Mouse (Mus musculus) Muller cell, postnatal 12 days (primary cell): ENCODE results near the gene Ccp110.

Source experiments
- DNase-seq: peaks from one replicate; pipeline ENCODE4 v3.0.0-alpha.2; 2015; ENCODE audit errors: inconsistent ontology term

Gene Ccp110

DNA sequence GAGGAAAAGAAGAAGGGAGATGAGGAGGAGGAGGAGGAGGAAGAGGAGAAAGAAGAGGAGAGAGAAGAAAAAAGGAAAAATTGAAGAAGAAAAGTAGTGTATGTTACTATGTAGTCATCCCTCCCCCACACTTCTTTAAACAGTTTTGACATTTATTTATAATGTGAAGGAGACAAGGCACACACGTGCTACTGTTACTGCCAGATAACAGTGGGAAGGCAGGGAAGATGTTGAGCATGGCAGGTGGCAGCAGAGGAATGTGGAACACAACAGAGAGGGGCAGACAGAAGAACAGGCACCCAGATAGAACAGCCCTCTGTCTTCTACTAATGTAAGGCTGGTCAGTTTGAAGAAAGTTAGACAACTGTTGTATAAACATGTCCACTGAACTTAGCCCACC is 57.3 kb downstream of the Ccp110 start:
- no peak for DNase-seq

DNA sequence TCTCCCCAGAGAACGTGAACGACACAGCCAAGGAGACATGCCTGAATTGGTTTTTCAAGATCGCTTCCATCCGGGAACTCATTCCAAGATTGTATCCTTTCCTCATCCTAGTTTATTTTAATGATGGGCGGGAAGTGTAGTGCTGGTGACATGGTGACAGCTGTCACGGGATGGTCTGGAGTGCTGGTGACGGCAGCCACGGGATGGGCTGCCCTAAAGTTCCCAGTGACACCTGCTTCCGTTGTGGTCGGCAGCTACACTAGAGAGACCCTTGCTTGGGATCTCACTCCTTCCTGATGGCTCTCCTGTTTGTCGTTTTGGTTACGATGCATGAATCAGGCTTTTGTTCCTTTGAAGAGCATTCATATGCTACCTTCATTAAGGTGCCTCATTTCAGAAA is 60.7 kb downstream of the Ccp110 start:
- no peak for DNase-seq

DNA sequence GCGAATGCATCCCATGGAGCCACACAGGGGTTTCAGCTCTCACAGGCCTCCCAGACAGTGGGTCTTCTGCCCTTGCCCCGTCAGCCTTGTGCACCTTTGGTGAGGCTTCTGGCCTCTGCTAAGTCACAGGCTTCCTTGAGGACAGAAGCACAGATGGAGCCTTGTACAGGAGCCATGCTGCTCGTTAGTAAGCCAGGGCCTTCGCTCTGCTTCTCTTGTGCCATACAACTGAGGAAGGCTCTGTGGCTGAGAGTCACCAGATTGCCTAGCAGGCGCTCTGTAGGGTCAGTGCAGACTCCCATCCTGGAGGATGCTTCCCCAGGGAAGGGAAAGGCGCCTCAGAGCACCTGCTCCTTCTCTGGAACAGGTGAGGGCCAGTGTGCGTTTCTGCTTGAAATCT is 63.6 kb downstream of the Ccp110 start:
- no peak for DNase-seq

DNA sequence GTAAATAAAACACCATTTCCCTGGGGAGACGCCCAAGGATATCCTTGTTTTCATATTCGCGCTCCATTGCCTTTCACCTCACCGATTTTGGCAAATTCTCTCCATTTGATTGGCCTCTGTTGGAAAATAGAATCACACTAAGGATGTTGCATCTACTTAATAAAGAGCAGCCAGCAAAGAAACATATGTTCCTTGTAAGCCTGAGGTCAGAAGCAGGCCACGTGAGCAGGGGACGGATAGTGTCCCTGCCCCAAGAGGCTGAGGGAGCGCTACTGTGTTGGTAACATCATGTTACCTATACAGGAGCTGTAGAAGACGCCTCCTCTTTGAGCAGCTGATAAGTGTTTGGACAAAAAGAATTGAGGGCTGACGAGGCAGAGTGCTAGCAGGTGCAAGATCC is 64.1 kb downstream of the Ccp110 start:
- DNase-seq: no peak

DNA sequence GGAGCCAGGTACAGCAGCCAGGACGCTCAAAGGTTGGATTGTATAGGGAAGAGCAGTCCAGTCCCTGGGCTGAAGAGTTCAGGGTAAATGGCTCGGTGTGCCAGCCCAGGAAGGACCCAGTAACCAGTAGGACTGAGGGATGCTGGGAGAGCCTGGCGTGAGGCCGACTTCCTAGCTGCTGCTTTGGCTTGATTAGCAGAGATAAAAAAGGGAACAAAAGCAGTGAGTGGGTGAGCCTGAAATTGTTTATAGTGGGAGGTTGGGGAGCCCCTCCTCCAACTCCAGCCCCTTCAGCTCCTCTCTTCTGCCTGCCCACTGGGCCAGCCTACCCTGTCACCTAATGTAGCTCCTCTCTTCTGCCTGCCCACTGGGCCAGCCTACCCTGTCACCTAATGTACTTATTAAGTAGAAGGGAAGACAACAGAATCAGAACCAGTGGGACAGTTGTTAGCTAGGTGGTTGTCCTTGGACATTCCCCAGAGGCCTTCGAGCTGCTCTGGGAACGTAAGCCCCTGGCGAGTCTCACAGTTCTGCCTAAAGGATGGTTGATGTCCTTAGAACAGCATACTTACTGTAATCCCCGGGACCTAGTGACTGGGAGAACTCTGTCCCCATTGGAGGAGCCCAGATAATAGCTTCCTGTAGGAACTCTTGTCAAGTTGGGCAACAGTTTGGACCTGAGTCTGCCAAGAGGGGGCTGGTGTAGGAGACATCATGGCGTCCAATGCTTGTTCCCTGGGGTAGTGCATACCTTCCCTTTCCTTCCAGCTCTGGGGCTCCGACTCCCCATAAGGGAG is 65.4 kb downstream of the Ccp110 start:
- DNase-seq: no peak

DNA sequence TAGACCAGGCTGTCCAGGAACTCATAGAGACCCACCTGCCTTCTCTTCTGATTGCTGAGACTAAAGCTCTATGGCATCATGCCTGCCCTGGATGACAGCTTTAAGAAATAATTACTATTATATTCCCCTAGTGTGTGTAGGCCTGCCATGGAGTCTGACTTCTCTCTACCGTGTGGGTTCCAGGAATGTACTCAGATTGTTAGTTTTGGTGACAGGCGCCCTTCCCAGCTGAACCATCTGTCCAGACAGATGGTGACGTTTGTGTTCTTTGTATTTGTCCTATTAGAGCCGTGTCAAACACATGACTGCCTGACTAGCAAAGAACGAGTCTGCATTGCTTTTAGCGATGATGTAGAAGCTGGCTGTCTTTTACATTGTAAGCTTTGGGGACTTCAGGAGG is 66.2 kb downstream of the Ccp110 start:
- DNase-seq: no peak

DNA sequence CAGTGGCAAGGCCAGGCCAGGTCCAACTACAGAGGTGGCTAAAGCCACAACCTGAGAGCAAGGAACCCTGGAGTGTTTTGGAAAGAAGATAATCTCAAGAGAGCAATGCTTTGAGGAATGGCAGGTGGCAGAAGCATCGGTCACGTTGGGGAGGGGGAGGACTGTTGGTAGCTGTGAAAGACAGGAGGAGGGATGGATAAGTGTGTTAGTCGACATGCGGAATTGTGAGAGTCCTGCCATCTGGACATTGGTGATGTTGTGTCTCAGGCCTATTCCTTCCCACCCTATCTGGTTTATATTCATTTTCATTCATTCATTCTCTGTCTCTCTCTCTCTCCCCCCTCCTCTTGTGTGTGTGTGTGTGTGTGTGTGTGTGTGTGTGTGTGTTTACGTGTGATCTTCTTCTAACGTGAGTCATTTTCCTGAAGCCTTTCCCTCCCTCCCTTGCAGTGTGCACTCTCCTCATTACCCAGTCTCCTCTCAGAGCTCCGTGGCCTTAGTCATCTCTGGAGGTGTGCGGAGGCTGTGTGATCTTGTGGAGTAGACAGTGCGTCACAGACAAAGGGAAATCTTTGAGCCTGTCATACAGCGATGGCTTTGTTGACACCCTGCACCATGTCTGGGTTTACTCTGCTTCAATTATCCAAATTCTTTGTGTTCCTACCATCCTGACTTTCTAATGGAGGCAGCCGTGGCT is 71.1 kb downstream of the Ccp110 start:
- no peak for DNase-seq

DNA sequence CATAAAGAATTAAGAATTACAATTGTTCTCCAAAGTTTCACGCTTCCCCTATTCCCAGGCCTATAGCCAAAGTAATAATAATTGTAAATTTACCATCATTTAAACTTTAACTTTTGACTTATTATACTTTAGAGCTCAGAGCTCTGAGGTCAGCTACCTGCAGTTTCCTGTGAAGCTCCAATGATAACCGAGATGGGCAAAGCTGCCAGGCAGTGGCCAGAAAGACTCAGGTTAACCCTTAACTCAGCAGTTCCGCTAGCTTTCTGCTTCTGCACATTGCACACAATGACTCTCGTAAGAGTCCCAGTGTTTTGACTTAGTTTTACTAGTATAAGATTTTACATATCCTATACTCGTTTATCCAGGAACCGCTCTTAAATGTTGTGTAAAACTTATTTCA is 73.7 kb downstream of the Ccp110 start:
- DNase-seq: no peak
